Mouse (Mus musculus) embryonic facial prominence, embryonic 15.5 days (tissue): Measurements from ENCODE around the gene Tfam. TPM values are rescaled to one million over a fixed set of nuclear protein-coding genes. Genes with fewer than 3 reads are reported as not detected.
A peak's percentile ranks its signal among the peaks of the same experiment; 100 is the strongest.

Experiments used
- ATAC-seq: fragments of 200-750 bp; cut with Nextera tagmentation; 2 replicates; pipeline ENCODE4 v1.8.0; 2017; ENCODE audit warnings: low read depth, moderate TSS enrichment; ENCODE audit not compliant: insufficient number of reproducible peaks, low FRiP score, low TSS enrichment
- H3K27ac ChIP-seq: fragments of 300-500 bp; sonication (generic); replicated peaks from 2 replicates; pipeline ENCODE4 v1.5.1; 2015; ENCODE audit warnings: mild to moderate bottlenecking, inconsistent platforms
- H3K27me3 ChIP-seq: fragments of 300-500 bp; sonication (generic); 2 replicates; pipeline ENCODE4 v1.6.1; 2015; ENCODE audit warnings: inconsistent platforms
- H3K36me3 ChIP-seq: fragments of 300-500 bp; sonication (generic); 2 replicates; pipeline ENCODE4 v1.6.1; 2015; ENCODE audit warnings: mild to moderate bottlenecking, inconsistent platforms
- H3K4me1 ChIP-seq: fragments of 300-500 bp; sonication (generic); 2 replicates; pipeline ENCODE4 v1.6.1; 2015; ENCODE audit warnings: inconsistent platforms
- H3K4me2 ChIP-seq: fragments of 300-500 bp; sonication (generic); replicated peaks from 2 replicates; pipeline ENCODE4 v1.6.1; 2015; ENCODE audit warnings: mild to moderate bottlenecking, inconsistent platforms
- H3K4me3 ChIP-seq: fragments of 300-500 bp; sonication (generic); replicated peaks from 2 replicates; pipeline ENCODE4 v1.5.1; 2015; ENCODE audit warnings: mild to moderate bottlenecking, inconsistent platforms
- H3K9ac ChIP-seq: fragments of 300-500 bp; sonication (generic); 2 replicates; pipeline ENCODE4 v1.6.1; 2015; ENCODE audit warnings: inconsistent platforms
- H3K9me3 ChIP-seq: fragments of 300-500 bp; sonication (generic); replicated peaks from 2 replicates; pipeline ENCODE4 v1.6.1; 2016; ENCODE audit warnings: inconsistent platforms
- WGBS: fragments of 180-500 bp; shearing (Covaris S2); methylation state at CpG from one replicate; pipeline ENCODE4 v1.1.7; 2015; 5-methylcytosine and 5-hydroxymethylcytosine counted together
- polyA plus RNA-seq: library from polyadenylated mRNA; unstranded; fragments of >200 nt; fragmentation: Nextera tagmentation; extraction: Ambion mirVana; gene quantifications from 2 replicates; pipeline ENCODE4 v1.2.1, GENCODE M21; 2015

Tfam gene
- 56.6 and 61.6 TPM in 2 replicates for polyA plus RNA-seq

GRCm38 (mm10) chr10:71238240-71238554, at the start of gene Tfam:
TSS of gene Tfam (minus strand) at chr10:71238280.
- H3K4me3 ChIP-seq: peak within 1 kb of the TSS; percentile 93
- H3K9ac ChIP-seq: peak within 1 kb of the TSS; percentile 68
- H3K9me3 ChIP-seq: no peaks in the 10 kb centered on the region
- 2% methylated on average over 7 of the region's 7 CpGs for WGBS
- no peak for ATAC-seq
- peaks cover 18% of the 10 kb centered on the region for H3K36me3 ChIP-seq
- H3K4me2 ChIP-seq: peak within 1 kb of the TSS; percentile 80
- peaks cover 14% of the 10 kb centered on the region for H3K4me1 ChIP-seq
- H3K27me3 ChIP-seq: no peaks in the 10 kb centered on the region
- H3K27ac ChIP-seq: peak within 1 kb of the TSS; percentile 65

DNA sequence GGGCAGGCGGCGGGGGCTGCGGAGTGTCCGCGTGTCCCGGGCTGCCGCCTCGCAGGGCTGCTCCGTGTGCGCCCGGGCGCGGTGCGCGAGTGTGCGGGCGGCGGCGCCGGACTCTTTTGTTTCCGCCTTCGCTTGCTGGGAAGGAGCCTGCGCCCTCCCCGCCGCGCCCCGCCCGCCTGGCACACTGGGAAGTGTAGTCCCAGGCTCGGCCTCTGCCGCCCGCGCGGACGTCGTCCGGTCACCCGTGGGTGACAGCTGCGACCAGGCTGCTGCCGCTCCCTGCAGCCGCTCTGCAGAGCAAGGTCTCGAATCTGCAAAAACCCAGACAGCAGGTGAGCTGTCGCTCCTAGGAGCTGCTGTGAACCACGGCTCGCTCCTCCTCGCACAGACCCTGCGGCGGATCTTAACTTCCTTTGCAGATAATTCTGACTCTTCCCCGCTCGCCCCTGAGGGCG, 47.1 kb upstream of the Tfam start, which contains the start of gene Ube2d1:
Gene Ube2d1 (minus strand): TSS at position 137 of the 455 bp plus-strand sequence.
- ATAC-seq: peak; percentile 93
- Histone ChIP-seq H3K36me3 (no peaks in the 10 kb centered on the region), H3K4me1 (peaks cover 10% of the 10 kb centered on the region; the same call in 1 of the 2 replicates), H3K4me2 (peak within 1 kb of the TSS; percentile 68), H3K27me3 (no peaks in the 10 kb centered on the region; the same call in 1 of the 2 replicates), H3K27ac (peak within 1 kb of the TSS; percentile 56), H3K9ac (peak within 1 kb of the TSS; percentile 77), H3K4me3 (peak within 1 kb of the TSS; percentile 91), H3K9me3 (no peaks in the 10 kb centered on the region)
- WGBS: under 1% methylated on average over 50 of the region's 50 CpGs

GRCm38 (mm10) chr10:71284511-71285125, 46.5 kb upstream of the Tfam start:
- WGBS: under 1% methylated on average over 41 of the region's 41 CpGs
- no peaks in the 10 kb centered on the region for H3K36me3 ChIP-seq
- H3K27ac ChIP-seq: peak overlapping the region; percentile 56
- H3K4me3 ChIP-seq: peak overlapping the region; percentile 91
- H3K4me2 ChIP-seq: peak overlapping the region; percentile 68
- H3K9ac ChIP-seq: peak overlapping the region; percentile 77
- no peaks in the 10 kb centered on the region for H3K9me3 ChIP-seq
- ATAC-seq: peak; percentile 74
- H3K27me3 ChIP-seq: no peaks in the 10 kb centered on the region; the same call in 1 of the 2 replicates
- H3K4me1 ChIP-seq: peaks cover 10% of the 10 kb centered on the region; the same call in 1 of the 2 replicates

GRCm38 (mm10) chr10:71284131-71284510, 46.0 kb upstream of the Tfam start:
- WGBS: 16% methylated on average over 8 of the region's 8 CpGs
- H3K9me3 ChIP-seq: no peaks in the 10 kb centered on the region
- peak overlapping the region; percentile 77; the same call in 1 of the 2 replicates for H3K9ac ChIP-seq
- no peaks in the 10 kb centered on the region; the same call in 1 of the 2 replicates for H3K27me3 ChIP-seq
- ATAC-seq: no peak
- H3K4me1 ChIP-seq: peaks cover 10% of the 10 kb centered on the region; the same call in 1 of the 2 replicates
- H3K27ac ChIP-seq: peak overlapping the region; percentile 56; the same call in 1 of the 2 replicates
- peak overlapping the region; percentile 68 for H3K4me2 ChIP-seq
- H3K4me3 ChIP-seq: peak overlapping the region; percentile 91
- H3K36me3 ChIP-seq: no peaks in the 10 kb centered on the region

- no peak for ATAC-seq
- no peak overlapping the region for H3K4me2 ChIP-seq
- H3K9ac ChIP-seq: no peak overlapping the region
- H3K9me3 ChIP-seq: no peaks in the 10 kb centered on the region
- H3K36me3 ChIP-seq: no peaks in the 10 kb centered on the region
- H3K27ac ChIP-seq: no peak overlapping the region
- WGBS: 49% methylated on average over 9 of the region's 9 CpGs
- H3K4me3 ChIP-seq: no peak overlapping the region
- 0 out of 2 replicates have a peak, but pooled peaks cover 6% of the 10 kb centered on the region for H3K4me1 ChIP-seq
- H3K27me3 ChIP-seq: no peaks in the 10 kb centered on the region
Observed at GRCm38 (mm10) chr10:71273008-71273739, 35.1 kb upstream of the Tfam start.

- Histone ChIP-seq H3K4me1 (0 out of 2 replicates have a peak, but pooled peaks cover 2% of the 10 kb centered on the region), H3K27ac (no peak overlapping the region), H3K4me3 (no peak overlapping the region), H3K27me3 (no peaks in the 10 kb centered on the region), H3K4me2 (no peak overlapping the region), H3K9ac (no peak overlapping the region), H3K9me3 (no peaks in the 10 kb centered on the region), H3K36me3 (no peaks in the 10 kb centered on the region)
- WGBS: 90% methylated on average over 2 of the region's 2 CpGs
- no peak for ATAC-seq
Observed at GRCm38 (mm10) chr10:71267973-71268372, 29.9 kb upstream of the Tfam start.

- H3K9ac ChIP-seq: no peak overlapping the region
- no peaks in the 10 kb centered on the region for H3K9me3 ChIP-seq
- no peaks in the 10 kb centered on the region for H3K4me1 ChIP-seq
- no peak for ATAC-seq
- no peak overlapping the region for H3K4me3 ChIP-seq
- H3K36me3 ChIP-seq: no peaks in the 10 kb centered on the region
- no peak overlapping the region for H3K27ac ChIP-seq
- 86% methylated on average over 11 of the region's 11 CpGs for WGBS
- H3K27me3 ChIP-seq: no peaks in the 10 kb centered on the region
- H3K4me2 ChIP-seq: no peak overlapping the region
Observed at GRCm38 (mm10) chr10:71267511-71267910, 29.4 kb upstream of the Tfam start.

- Histone ChIP-seq H3K4me1 (no peaks in the 10 kb centered on the region), H3K4me2 (no peak overlapping the region), H3K9me3 (no peaks in the 10 kb centered on the region), H3K36me3 (peaks cover 13% of the 10 kb centered on the region; the same call in 1 of the 2 replicates), H3K9ac (no peak overlapping the region), H3K27ac (no peak overlapping the region), H3K27me3 (no peaks in the 10 kb centered on the region), H3K4me3 (no peak overlapping the region)
- WGBS: 57% methylated on average over 4 of the region's 4 CpGs
- no peak for ATAC-seq
Observed at GRCm38 (mm10) chr10:71265067-71265466, 27.0 kb upstream of the Tfam start.

DNA sequence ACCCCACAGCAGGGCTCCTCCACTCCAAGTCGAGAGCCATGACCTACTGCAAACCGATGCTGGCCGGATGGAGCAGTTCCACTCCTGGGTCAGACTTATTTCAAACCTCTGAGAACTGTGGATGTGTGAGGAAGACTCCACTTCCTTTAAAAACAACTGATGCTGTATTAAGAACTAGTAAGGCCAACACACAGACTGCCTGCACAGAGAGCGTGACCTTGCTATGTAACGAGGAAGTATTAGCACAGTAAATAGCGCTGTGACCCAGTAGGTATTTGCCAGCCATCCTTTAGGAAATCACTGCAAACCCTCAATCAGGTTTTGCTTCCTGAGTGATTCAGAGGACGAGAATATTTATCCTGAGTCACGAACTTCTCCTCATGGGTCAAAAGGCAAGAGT, 23.6 kb upstream of the Tfam start:
- Histone ChIP-seq H3K9ac (no peak overlapping the region), H3K27ac (no peak overlapping the region), H3K4me3 (no peak overlapping the region), H3K27me3 (no peaks in the 10 kb centered on the region), H3K4me2 (no peak overlapping the region), H3K36me3 (peaks cover 23% of the 10 kb centered on the region), H3K9me3 (no peaks in the 10 kb centered on the region), H3K4me1 (no peaks in the 10 kb centered on the region)
- no peak for ATAC-seq
- WGBS: 81% methylated on average over 8 of the region's 8 CpGs

DNA sequence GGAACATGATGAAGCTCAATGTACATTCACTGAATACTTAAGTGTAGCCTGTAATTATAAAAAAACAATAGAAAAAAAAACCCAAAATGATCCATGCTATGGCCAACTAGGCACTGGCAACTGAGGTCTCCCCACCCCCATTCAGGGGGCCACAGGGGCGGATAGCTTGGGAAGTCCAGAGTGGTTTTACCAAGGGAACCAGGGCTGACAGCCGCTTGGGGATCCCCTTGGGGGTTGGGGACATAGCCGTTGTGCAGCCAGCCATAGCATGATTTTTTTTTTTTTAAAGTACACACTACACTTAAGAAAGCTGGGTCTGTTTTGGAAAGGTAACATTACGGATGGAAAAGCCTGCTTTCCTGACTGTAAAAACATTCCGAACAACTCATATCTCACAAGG, 20.9 kb upstream of the Tfam start:
- no peak for ATAC-seq
- H3K9me3 ChIP-seq: no peaks in the 10 kb centered on the region
- no peaks in the 10 kb centered on the region for H3K4me1 ChIP-seq
- H3K36me3 ChIP-seq: peaks cover 35% of the 10 kb centered on the region
- no peak overlapping the region for H3K9ac ChIP-seq
- H3K27me3 ChIP-seq: no peaks in the 10 kb centered on the region
- H3K4me3 ChIP-seq: no peak overlapping the region
- H3K27ac ChIP-seq: no peak overlapping the region
- 69% methylated on average over 5 of the region's 5 CpGs for WGBS
- H3K4me2 ChIP-seq: no peak overlapping the region

GRCm38 (mm10) chr10:71258516-71258915, 20.4 kb upstream of the Tfam start:
- Histone ChIP-seq H3K9me3 (no peaks in the 10 kb centered on the region), H3K4me3 (no peak overlapping the region), H3K9ac (no peak overlapping the region), H3K4me2 (no peak overlapping the region), H3K27ac (no peak overlapping the region), H3K27me3 (no peaks in the 10 kb centered on the region), H3K36me3 (peaks cover 35% of the 10 kb centered on the region), H3K4me1 (no peaks in the 10 kb centered on the region)
- no peak for ATAC-seq
- 72% methylated on average over 8 of the region's 8 CpGs for whole genome bisulfite sequencing
